Mouse (Mus musculus): ENCODE measurements at regions not wholly inside any gene's neighbourhood (a gene's known extent, or its start where the extent isn't known, plus 50 kb on each side); places are given as distances from the start of the nearest gene placed in this dataset.

GRCm38 (mm10) chr4:64832882-64833281 is 291.1 kb upstream of the Pappa start:
- DNase-seq (ENCODE audit: low spot score): no peak

- no peak for DNase-seq (ENCODE audit: low spot score)
These were observed 249.5 kb upstream of the Pappa start for GRCm38 (mm10) chr4:64874521-64874920.

GRCm38 (mm10) chr4:64876924-64877323 is 247.1 kb upstream of the Pappa start:
- DNase-seq (ENCODE audit: low spot score): no peak

GRCm38 (mm10) chr4:64897935-64898334 is 226.0 kb upstream of the Pappa start:
- DNase-seq (ENCODE audit: low spot score): no peak

GRCm38 (mm10) chr4:64901091-64901845 is 222.7 kb upstream of the Pappa start:
- DNase-seq (ENCODE audit: low spot score): no peak

GRCm38 (mm10) chr4:64923751-64924150 is 200.2 kb upstream of the Pappa start:
- DNase-seq (ENCODE audit: low spot score): no peak

- no peak for DNase-seq (ENCODE audit: low spot score)
These were observed 195.4 kb upstream of the Pappa start for GRCm38 (mm10) chr4:64928553-64928952.

- no peak for DNase-seq (ENCODE audit: low spot score)
These were observed 178.4 kb upstream of the Pappa start for GRCm38 (mm10) chr4:64945547-64945946.

- no peak for DNase-seq (ENCODE audit: low spot score)
These were observed 171.3 kb upstream of the Pappa start for GRCm38 (mm10) chr4:64952651-64953050.

- no peak for DNase-seq (ENCODE audit: low spot score)
These were observed 165.1 kb upstream of the Pappa start for GRCm38 (mm10) chr4:64958843-64959242.

GRCm38 (mm10) chr4:64961796-64962195 is 162.2 kb upstream of the Pappa start:
- DNase-seq (ENCODE audit: low spot score): no peak

All from ovary, adult 18-20 months (tissue).